Mouse (Mus musculus) testis, adult 2 months (tissue): ENCODE measurements around the gene Gm17490. TPM values are rescaled to one million over a fixed set of nuclear protein-coding genes. Genes with fewer than 3 reads are reported as not detected.
A peak's percentile ranks its signal among the peaks of the same experiment; 100 is the strongest.

Source experiments
- H3K27ac ChIP-seq: fragments of 200-500 bp; 2 replicates; pipeline ENCODE4 v1.5.1; 2012; ENCODE audit warnings: low read depth, low read length; ENCODE audit not compliant: control insufficient read depth, insufficient read depth
- H3K27me3 ChIP-seq: fragments of 200-500 bp; 2 replicates; pipeline ENCODE4 v1.6.1; 2012; ENCODE audit warnings: mild to moderate bottlenecking, low read length, moderate library complexity; ENCODE audit not compliant: control insufficient read depth, insufficient read depth
- H3K36me3 ChIP-seq: fragments of 200-500 bp; 2 replicates; pipeline ENCODE4 v1.6.1; 2012; ENCODE audit warnings: mild to moderate bottlenecking, low read length; ENCODE audit not compliant: control insufficient read depth, insufficient read depth
- H3K4me1 ChIP-seq: fragments of 200-500 bp; 2 replicates; pipeline ENCODE4 v1.6.1; 2012; ENCODE audit warnings: low read length; ENCODE audit not compliant: control insufficient read depth, insufficient read depth
- H3K4me3 ChIP-seq: fragments of 200-500 bp; 2 replicates; pipeline ENCODE4 v1.5.1; 2012; ENCODE audit warnings: low read depth, mild to moderate bottlenecking, low read length, moderate library complexity, mixed read lengths; ENCODE audit not compliant: control insufficient read depth
- CTCF ChIP-seq: fragments of 200-500 bp; IDR thresholded peaks from 2 replicates; pipeline ENCODE4 v1.5.1; 2012; ENCODE audit warnings: low read depth, mild to moderate bottlenecking, inconsistent platforms, low read length, moderate library complexity; ENCODE audit not compliant: control insufficient read depth, insufficient read depth, insufficient replicate concordance
- POLR2A ChIP-seq: fragments of 200-500 bp; IDR thresholded peaks from 2 replicates; pipeline ENCODE4 v1.6.1; 2012; ENCODE audit warnings: low read depth, mild to moderate bottlenecking, inconsistent platforms, low read length, moderate library complexity; ENCODE audit not compliant: control insufficient read depth
- polyA plus RNA-seq: library from polyadenylated mRNA; depleted of rRNA; stranded (reverse); fragments of >200 nt; gene quantifications from 2 replicates; pipeline ENCODE4 v1.2.3, GENCODE M21; 2012

Gene Gm17490
- polyA plus RNA-seq, 1 experiment, result not detected

DNA sequence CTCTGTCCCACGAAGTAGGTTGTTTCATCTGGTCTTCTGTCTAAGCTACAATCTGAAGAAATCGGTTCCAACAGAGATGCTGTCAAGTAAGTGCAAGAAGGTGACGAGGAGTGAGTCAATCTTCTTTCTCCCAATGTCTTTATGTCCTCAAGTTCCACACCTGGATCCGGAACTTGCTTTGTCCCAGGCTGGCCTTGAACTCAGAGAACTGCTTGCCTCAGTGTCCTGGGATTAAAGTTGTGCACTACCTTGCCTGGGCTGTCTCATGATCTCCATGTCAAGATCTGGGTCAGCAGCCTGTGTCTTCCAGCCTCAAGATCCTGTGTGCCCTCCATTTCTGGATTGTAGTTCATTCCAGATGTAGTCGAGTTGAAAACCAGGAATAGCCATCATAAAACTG is 22.0 kb downstream of the Gm17490 start, which contains the start of gene Rbm17:
TSS of gene Rbm17 (minus strand) at position 101 of the 400 bp plus-strand sequence.
- no peaks in the 10 kb centered on the region for H3K27me3 ChIP-seq
- H3K36me3 ChIP-seq, result no peaks in the 10 kb centered on the region
- TF ChIP-seq CTCF, result no peak
- TF ChIP-seq POLR2A, result no peak
- H3K4me3 ChIP-seq, result peak within 1 kb of the TSS; percentile 89
- H3K27ac ChIP-seq, result peak within 1 kb of the TSS; percentile 81; the same call in 1 of the 2 replicates
- peaks cover 2% of the 10 kb centered on the region for H3K4me1 ChIP-seq

DNA sequence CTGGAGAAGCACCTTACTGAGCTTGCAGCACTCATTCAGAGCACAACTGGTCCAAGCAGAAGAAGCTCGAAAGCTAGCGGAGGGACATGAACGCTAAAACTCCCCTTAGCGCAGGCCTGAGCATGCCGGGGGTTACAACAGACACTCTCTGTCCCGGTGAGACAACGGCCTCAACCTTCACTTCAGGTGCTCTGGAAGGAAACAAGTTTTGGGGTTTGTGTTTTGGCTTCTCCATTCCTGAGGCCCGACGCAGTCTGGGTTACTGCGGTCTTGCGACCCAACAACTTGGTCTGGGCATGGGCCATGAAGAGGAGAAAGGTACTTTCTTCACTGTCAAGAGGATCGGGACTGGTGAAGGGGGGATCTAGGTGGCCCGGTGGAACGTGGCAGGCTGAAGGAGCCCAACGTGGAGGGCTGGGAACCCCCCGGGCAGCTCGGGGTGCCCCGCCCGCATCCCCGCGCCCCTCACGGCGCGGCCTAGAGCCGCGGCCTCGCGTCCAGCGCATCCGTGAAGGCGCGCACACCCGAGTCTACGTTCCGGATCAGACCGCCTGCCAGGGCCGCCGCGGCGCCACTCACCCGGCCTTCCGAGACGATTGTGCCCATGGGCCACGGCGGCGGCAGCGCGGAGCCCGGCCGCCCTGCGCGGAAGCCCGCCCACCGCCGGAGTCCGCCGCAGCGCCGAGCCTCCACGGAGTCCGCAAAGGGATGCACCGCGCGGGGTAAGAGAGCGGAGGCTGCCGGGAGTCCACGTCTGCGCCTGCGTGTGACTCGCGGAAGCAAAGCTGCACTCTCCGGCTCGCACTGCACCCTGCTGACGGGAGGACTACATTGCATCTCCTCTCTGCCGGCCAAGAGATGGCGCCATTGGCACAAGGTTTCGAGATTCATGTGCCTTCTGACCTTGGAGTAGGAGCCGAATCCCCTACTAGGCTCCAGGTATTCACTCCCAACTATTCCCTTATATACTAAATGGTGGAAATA is 23.3 kb downstream of the Gm17490 start:
- H3K27me3 ChIP-seq, result no peaks in the 10 kb centered on the region
- peak; percentile 89 for TF ChIP-seq POLR2A
- peak; percentile 100 for TF ChIP-seq CTCF
- H3K27ac ChIP-seq, result peak overlapping the region; percentile 81; the same call in 1 of the 2 replicates
- no peaks in the 10 kb centered on the region for H3K36me3 ChIP-seq
- peak overlapping the region; percentile 89 for H3K4me3 ChIP-seq
- H3K4me1 ChIP-seq, result peaks cover 2% of the 10 kb centered on the region

GRCm38 (mm10) chr2:11601795-11602194 is 24.3 kb downstream of the Gm17490 start:
- TF ChIP-seq CTCF (no peak), POLR2A (no peak)
- no peak overlapping the region for H3K27ac ChIP-seq

GRCm38 (mm10) chr2:11597906-11598305 is 28.2 kb downstream of the Gm17490 start:
- Histone ChIP-seq H3K4me1 (peaks cover 2% of the 10 kb centered on the region), H3K27ac (no peak overlapping the region), H3K4me3 (no peak overlapping the region), H3K27me3 (no peaks in the 10 kb centered on the region), H3K36me3 (no peaks in the 10 kb centered on the region; the same call in none of the 2 replicates)
- TF ChIP-seq CTCF, result no peak
- TF ChIP-seq POLR2A, result no peak

More at GRCm38 (mm10) chr2:11601795-11602194, 24.3 kb downstream of the Gm17490 start:
- Histone ChIP-seq H3K4me3 (no peak overlapping the region), H3K36me3 (no peaks in the 10 kb centered on the region), H3K4me1 (peaks cover 2% of the 10 kb centered on the region), H3K27me3 (no peaks in the 10 kb centered on the region)

- H3K4me1 ChIP-seq, result peaks cover under 1% of the 10 kb centered on the region; the same call in 1 of the 2 replicates
- TF ChIP-seq POLR2A, result no peak
- TF ChIP-seq CTCF, result no peak
- H3K36me3 ChIP-seq, result no peaks in the 10 kb centered on the region; the same call in none of the 2 replicates
Measured at GRCm38 (mm10) chr2:11596690-11597089, 29.4 kb downstream of the Gm17490 start.

GRCm38 (mm10) chr2:11587996-11588395 is 38.1 kb downstream of the Gm17490 start:
- no peaks in the 10 kb centered on the region for H3K27me3 ChIP-seq
- H3K27ac ChIP-seq, result no peak overlapping the region
- no peak for TF ChIP-seq CTCF
- H3K4me3 ChIP-seq, result no peak overlapping the region
- H3K36me3 ChIP-seq, result peaks cover 4% of the 10 kb centered on the region
- no peaks in the 10 kb centered on the region for H3K4me1 ChIP-seq

More at GRCm38 (mm10) chr2:11596690-11597089, 29.4 kb downstream of the Gm17490 start:
- Histone ChIP-seq H3K4me3 (no peak overlapping the region), H3K27ac (no peak overlapping the region), H3K27me3 (no peaks in the 10 kb centered on the region)

DNA sequence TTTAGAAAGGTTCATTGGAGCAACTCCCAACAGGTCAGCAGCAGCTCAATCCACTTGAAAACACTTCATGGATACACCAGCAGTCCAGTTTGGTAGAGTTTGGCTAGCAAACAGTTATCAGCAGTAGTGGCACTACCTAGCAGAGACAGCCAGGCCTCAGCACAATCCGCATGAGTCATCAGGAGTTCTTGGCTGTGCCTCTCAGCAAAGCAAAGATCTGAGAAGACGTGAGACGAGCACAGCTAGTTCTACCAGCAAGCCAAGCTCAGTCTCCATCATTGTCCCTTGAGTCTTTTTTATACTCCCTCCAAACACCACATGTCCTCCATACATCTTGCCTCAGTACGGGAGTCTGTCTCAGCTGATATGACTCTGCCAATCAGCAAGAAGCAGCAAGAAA is 46.7 kb downstream of the Gm17490 start:
- no peaks in the 10 kb centered on the region for H3K36me3 ChIP-seq
- no peak for TF ChIP-seq POLR2A
- no peak for TF ChIP-seq CTCF
- H3K27ac ChIP-seq, result no peak overlapping the region
- no peaks in the 10 kb centered on the region; the same call in 1 of the 2 replicates for H3K4me1 ChIP-seq
- no peak overlapping the region for H3K4me3 ChIP-seq
- no peaks in the 10 kb centered on the region for H3K27me3 ChIP-seq
